Mouse (Mus musculus) yolk sac, embryonic 10.5 days (tissue): Measurements from ENCODE around the gene Vmn1r38.
"Not testable (repeated sequence)": the region's sequence is repeated elsewhere in the genome, so short reads cannot be mapped to it uniquely, and the experiment has no call there.

Source experiments
- DNase-seq: peaks from one replicate; pipeline ENCODE4 v3.0.0-alpha.2; 2017; ENCODE audit warnings: low spot score

Gene Vmn1r38

DNA sequence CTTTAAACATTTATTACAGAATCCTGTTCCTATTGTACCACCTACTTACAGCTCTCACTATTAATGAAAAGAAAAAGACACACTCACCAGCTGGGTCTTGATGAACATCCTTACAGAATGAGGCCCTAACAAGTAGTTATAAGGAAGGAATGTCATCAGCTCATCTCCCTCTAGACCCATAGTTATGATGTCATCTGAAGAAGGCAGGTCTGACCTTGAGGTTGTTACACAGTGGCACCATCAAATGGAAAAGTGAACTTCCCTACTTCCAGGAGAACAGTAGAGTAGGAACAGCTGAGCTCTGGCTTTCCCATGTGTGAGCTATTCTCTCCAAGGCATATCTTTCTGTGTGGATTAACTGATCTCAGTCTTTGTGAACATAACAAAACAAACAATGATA, at the start of gene Vmn1r38:
Gene Vmn1r38 (minus strand): TSS at position 101 of the 400 bp plus-strand sequence.
- not testable (repeated sequence) for DNase-seq

DNA sequence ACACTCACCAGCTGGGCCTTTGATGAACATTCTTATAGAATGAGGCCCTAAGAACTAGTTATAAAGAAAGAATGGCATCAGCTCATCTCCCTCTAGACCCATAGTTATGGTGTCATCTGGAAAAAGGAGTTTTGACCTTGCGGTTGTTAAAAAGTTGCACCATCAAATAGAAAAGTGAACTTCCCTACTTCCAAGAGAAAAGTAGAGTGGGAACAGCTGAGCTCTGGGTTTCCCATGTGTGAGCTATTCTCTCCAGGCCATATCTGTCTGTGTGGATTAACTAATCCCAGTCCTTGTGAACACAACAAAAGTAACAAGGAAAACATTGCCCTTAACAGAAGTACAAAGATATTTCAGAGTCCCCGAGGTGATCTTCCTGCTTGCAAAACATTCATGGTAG, 28.1 kb upstream of the Vmn1r38 start, which contains the start of gene Vmn1r39:
Gene Vmn1r39 (minus strand): TSS at position 101 of the 400 bp plus-strand sequence.
- no peak for DNase-seq

- no peak for DNase-seq
Measured at GRCm38 (mm10) chr6:66806311-66806710, 23.9 kb upstream of the Vmn1r38 start.

- DNase-seq: no peak
Measured at GRCm38 (mm10) chr6:66805713-66806112, 23.3 kb upstream of the Vmn1r38 start.

DNA sequence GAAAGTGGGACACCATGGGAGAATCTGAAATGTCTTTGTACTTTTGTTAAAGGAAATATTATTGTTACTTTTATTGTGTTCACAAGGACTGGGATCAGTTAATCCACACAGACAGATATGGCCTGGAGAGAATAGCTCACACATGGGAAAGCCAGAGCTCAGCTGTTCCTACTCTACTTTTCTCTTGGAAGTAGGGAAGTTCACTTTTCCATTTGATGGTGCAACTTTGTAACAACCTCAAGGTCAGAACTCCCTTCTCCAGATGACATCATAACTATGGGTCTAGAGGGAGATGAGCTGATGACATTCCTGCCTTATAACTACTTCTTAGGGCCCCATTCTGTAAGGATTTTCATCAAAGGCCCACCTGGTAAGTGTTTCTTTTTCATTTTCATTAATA, 53.3 kb downstream of the Vmn1r38 start, which contains the start of gene Vmn1r37:
Gene Vmn1r37 (plus strand): TSS at position 301 of the 400 bp plus-strand sequence.
- DNase-seq: not testable (repeated sequence)
